17 mouse cellular contexts compared by ENCODE assay signal in genomic region chr5:90507411-90507949, GRCm38 (mm10). TPM values are rescaled to one million over a fixed set of nuclear protein-coding genes. Genes with fewer than 3 reads are reported as not detected.
DNase-seq lines count a peak whose midpoint lies in the region; ATAC-seq and TF ChIP-seq lines count a peak whose summit lies in the region.
"Had no signal": no experiment of that assay in that cellular context is flagged by ENCODE, and none has a peak within 500 bp of the region (broad histone marks: within the 10 kb centered on the region; RNA-seq: fewer than 3 reads in every experiment).

No protein-coding gene starts in this region.

- DNase-seq in hindbrain, embryonic 11.5 days (ENCODE audit: low spot score), result peak; percentile 9
- no peak for DNase-seq in hindbrain, embryonic 10.5 days (ENCODE audit: low spot score)
- DNase-seq in ES-CJ7 (ENCODE audit: low read depth, low spot score), result peak; percentile 16
- peak; percentile 11 for DNase-seq in forebrain, embryonic 14.5 days (ENCODE audit: low spot score)
- peak; percentile 82 for DNase-seq in midbrain, embryonic 11.5 days (ENCODE audit: low spot score, missing footprints)
- DNase-seq in layer of hippocampus, postnatal 10 days (ENCODE audit: low spot score in 2 of 2), result no peak
- no peak for DNase-seq in stomach, postnatal 0 days (ENCODE audit: low spot score)
- no peak for DNase-seq in left cerebral cortex, adult 8-10 months (ENCODE audit: low spot score in 2 of 2)
- DNase-seq: cerebellum, adult 2 months; heart, adult 11 months; heart, postnatal 14 days had no signal

- no peak for TF ChIP-seq EP300 in stomach, postnatal 0 days (optimal IDR thresholded peaks at IDR 0.05)

- no peaks in the 10 kb centered on the region for H3K4me1 ChIP-seq in hindbrain, embryonic 11.5 days (replicated peaks; ENCODE audit: control insufficient read depth, insufficient read depth, low read length)
- no peaks in the 10 kb centered on the region; the same call in 1 of the 2 replicates for H3K4me1 ChIP-seq in hindbrain, embryonic 10.5 days (replicated peaks)
- H3K4me1 ChIP-seq in forebrain, embryonic 14.5 days (ENCODE audit: control insufficient read depth, insufficient read depth, low read length), result no peaks in the 10 kb centered on the region
- H3K4me1 ChIP-seq in midbrain, embryonic 11.5 days (ENCODE audit: control insufficient read depth, insufficient read depth, low read length), result 0 out of 2 replicates have a peak, but pooled peaks cover 2% of the 10 kb centered on the region
- H3K4me1 ChIP-seq in stomach, postnatal 0 days (replicated peaks; ENCODE audit: control insufficient read depth, insufficient read depth), result no peaks in the 10 kb centered on the region
- H3K4me1 ChIP-seq: embryonic facial prominence, embryonic 12.5 days; limb, embryonic 10.5 days had no signal

- H3K9ac ChIP-seq in hindbrain, embryonic 11.5 days (ENCODE audit: low read depth, low read length), result no peak overlapping the region
- H3K9ac ChIP-seq in forebrain, embryonic 14.5 days (ENCODE audit: low read length), result no peak overlapping the region
- no peak overlapping the region for H3K9ac ChIP-seq in midbrain, embryonic 11.5 days (ENCODE audit: low read length)
- no peak overlapping the region for H3K9ac ChIP-seq in stomach, postnatal 0 days (ENCODE audit: low read length)
- H3K9ac ChIP-seq: embryonic facial prominence, embryonic 12.5 days had no signal

- 0 out of 2 replicates have a peak, but pooled peaks have one; percentile 40 for ATAC-seq in hindbrain, embryonic 11.5 days (ENCODE audit: low FRiP score)
- 0 out of 2 replicates have a peak, but pooled peaks have one; percentile 48 for ATAC-seq in forebrain, embryonic 14.5 days
- peak; percentile 50; the same call in 1 of the 2 replicates for ATAC-seq in midbrain, embryonic 11.5 days (ENCODE audit: low FRiP score)
- no peak for ATAC-seq in stomach, postnatal 0 days (ENCODE audit: low FRiP score, low TSS enrichment)

- TF ChIP-seq CTCF in stomach, postnatal 0 days (IDR thresholded peaks at IDR 0.05; ENCODE audit: low read depth), result no peak

- H3K27ac ChIP-seq in hindbrain, embryonic 11.5 days (ENCODE audit: low read depth, low read length), result no peak overlapping the region
- H3K27ac ChIP-seq in hindbrain, embryonic 10.5 days, result no peak overlapping the region
- H3K27ac ChIP-seq in forebrain, embryonic 14.5 days (ENCODE audit: low read depth, low read length), result 0 out of 2 replicates have a peak overlapping the region, but pooled peaks have one; percentile 5
- 0 out of 2 replicates have a peak overlapping the region, but pooled peaks have one; percentile 12 for H3K27ac ChIP-seq in midbrain, embryonic 11.5 days (ENCODE audit: low read depth, low read length)
- H3K27ac ChIP-seq in stomach, postnatal 0 days (replicated peaks), result no peak overlapping the region
- H3K27ac ChIP-seq: embryonic facial prominence, embryonic 12.5 days; layer of hippocampus, adult 2 months; limb, embryonic 10.5 days had no signal

- no peaks in the 10 kb centered on the region for H3K9me3 ChIP-seq in hindbrain, embryonic 11.5 days (ENCODE audit: control insufficient read depth, low read length)
- no peaks in the 10 kb centered on the region for H3K9me3 ChIP-seq in hindbrain, embryonic 10.5 days
- H3K9me3 ChIP-seq in forebrain, embryonic 14.5 days (replicated peaks; ENCODE audit: control insufficient read depth, low read length), result no peaks in the 10 kb centered on the region
- no peaks in the 10 kb centered on the region for H3K9me3 ChIP-seq in midbrain, embryonic 11.5 days (ENCODE audit: control insufficient read depth, low read length)
- no peaks in the 10 kb centered on the region for H3K9me3 ChIP-seq in stomach, postnatal 0 days (ENCODE audit: control insufficient read depth, low read length)
- H3K9me3 ChIP-seq: embryonic facial prominence, embryonic 12.5 days; limb, embryonic 10.5 days had no signal

- H3K4me2 ChIP-seq in hindbrain, embryonic 11.5 days (replicated peaks; ENCODE audit: low read depth, low read length), result no peak overlapping the region
- no peak overlapping the region for H3K4me2 ChIP-seq in forebrain, embryonic 14.5 days (ENCODE audit: low read length)
- no peak overlapping the region for H3K4me2 ChIP-seq in midbrain, embryonic 11.5 days
- no peak overlapping the region for H3K4me2 ChIP-seq in stomach, postnatal 0 days (replicated peaks; ENCODE audit: low read depth)
- H3K4me2 ChIP-seq: embryonic facial prominence, embryonic 12.5 days had no signal

- no peak overlapping the region for H3K4me3 ChIP-seq in hindbrain, embryonic 11.5 days (ENCODE audit: low read depth, low read length)
- no peak overlapping the region for H3K4me3 ChIP-seq in hindbrain, embryonic 10.5 days
- no peak overlapping the region for H3K4me3 ChIP-seq in forebrain, embryonic 14.5 days (ENCODE audit: low read depth, low read length)
- H3K4me3 ChIP-seq in midbrain, embryonic 11.5 days (ENCODE audit: low read depth, low read length), result no peak overlapping the region
- no peak overlapping the region for H3K4me3 ChIP-seq in stomach, postnatal 0 days (ENCODE audit: low read depth, low read length)
- H3K4me3 ChIP-seq: embryonic facial prominence, embryonic 12.5 days; layer of hippocampus, adult 2 months; limb, embryonic 10.5 days had no signal

- 48% methylated on average over 13 of the region's 13 CpGs for whole genome bisulfite sequencing in hindbrain, embryonic 11.5 days
- WGBS in hindbrain, embryonic 10.5 days, result 47% methylated on average over 13 of the region's 13 CpGs
- WGBS in forebrain, embryonic 14.5 days, result 32% methylated on average over 13 of the region's 13 CpGs
- WGBS in midbrain, embryonic 11.5 days, result 52% methylated on average over 13 of the region's 13 CpGs
- WGBS in stomach, postnatal 0 days, result 58% methylated on average over 13 of the region's 13 CpGs

- no peaks in the 10 kb centered on the region for H3K36me3 ChIP-seq in hindbrain, embryonic 11.5 days (ENCODE audit: control insufficient read depth, insufficient read depth, low read length)
- H3K36me3 ChIP-seq in hindbrain, embryonic 10.5 days, result no peaks in the 10 kb centered on the region
- no peaks in the 10 kb centered on the region for H3K36me3 ChIP-seq in forebrain, embryonic 14.5 days (ENCODE audit: control insufficient read depth, insufficient read depth, low read length)
- no peaks in the 10 kb centered on the region for H3K36me3 ChIP-seq in midbrain, embryonic 11.5 days (ENCODE audit: control insufficient read depth, insufficient read depth, low read length)
- no peaks in the 10 kb centered on the region for H3K36me3 ChIP-seq in stomach, postnatal 0 days (ENCODE audit: control insufficient read depth, insufficient read depth, low read length)
- H3K36me3 ChIP-seq: embryonic facial prominence, embryonic 12.5 days; limb, embryonic 10.5 days had no signal

- H3K27me3 ChIP-seq in hindbrain, embryonic 11.5 days (ENCODE audit: control insufficient read depth, insufficient read depth, low read length), result no peaks in the 10 kb centered on the region
- H3K27me3 ChIP-seq in hindbrain, embryonic 10.5 days (ENCODE audit: insufficient read depth, poor library complexity, severe bottlenecking), result no peaks in the 10 kb centered on the region
- H3K27me3 ChIP-seq in forebrain, embryonic 14.5 days (replicated peaks; ENCODE audit: control insufficient read depth, insufficient read depth, low read length), result no peaks in the 10 kb centered on the region
- no peaks in the 10 kb centered on the region for H3K27me3 ChIP-seq in midbrain, embryonic 11.5 days (ENCODE audit: control insufficient read depth, insufficient read depth, low read length)
- H3K27me3 ChIP-seq in stomach, postnatal 0 days (ENCODE audit: control insufficient read depth, insufficient read depth, low read length), result no peaks in the 10 kb centered on the region
- H3K27me3 ChIP-seq: embryonic facial prominence, embryonic 12.5 days had no signal

RNA-seq across cellular contexts. Expression of gene Afm, which starts 11.3 kb away (rescaled TPM):
- polyA plus RNA-seq in hindbrain, embryonic 11.5 days (2014; fragmentation: Nextera tagmentation; extraction: Ambion mirVana), result not detected in 2 replicates
- not detected in 2 replicates for polyA plus RNA-seq in hindbrain, embryonic 10.5 days (2016; fragmentation: Nextera tagmentation; extraction: Ambion mirVana)
- not detected in 2 replicates for polyA plus RNA-seq in forebrain, embryonic 14.5 days (2014; fragmentation: Nextera tagmentation; extraction: Ambion mirVana)
- not detected in 2 replicates for polyA plus RNA-seq in midbrain, embryonic 11.5 days (2014; fragmentation: Nextera tagmentation; extraction: Ambion mirVana)
- total RNA-seq in layer of hippocampus, postnatal 10 days (2021), result not detected
- 2.2 and 2.3 TPM in 2 replicates for polyA plus RNA-seq in stomach, postnatal 0 days (2015; fragmentation: Nextera tagmentation; extraction: Ambion mirVana)
- not detected for total RNA-seq in left cerebral cortex, adult 8-10 months (2022)
- total RNA-seq: heart, postnatal 14 days; layer of hippocampus, adult 2 months; megakaryocyte progenitor cell, adult 5-6 weeks had no signal
- polyA plus RNA-seq: cerebellum, adult 2 months; embryonic facial prominence, embryonic 12.5 days; limb, embryonic 10.5 days; neural tube, embryonic 11.5 days; urinary bladder, adult 2 months had no signal

RNA-seq across cellular contexts. Expression of gene Afp, which starts 16.9 kb away (rescaled TPM):
- polyA plus RNA-seq in hindbrain, embryonic 11.5 days (2014; fragmentation: Nextera tagmentation; extraction: Ambion mirVana), result 2.8 TPM in 1 of 2 replicates, not detected in the other
- polyA plus RNA-seq in hindbrain, embryonic 10.5 days (2016; fragmentation: Nextera tagmentation; extraction: Ambion mirVana), result 0.24 and 0.61 TPM in 2 replicates
- polyA plus RNA-seq in forebrain, embryonic 14.5 days (2014; fragmentation: Nextera tagmentation; extraction: Ambion mirVana), result 0.23 TPM in 1 of 2 replicates, not detected in the other
- not detected in 2 replicates for polyA plus RNA-seq in midbrain, embryonic 11.5 days (2014; fragmentation: Nextera tagmentation; extraction: Ambion mirVana)
- not detected for total RNA-seq in layer of hippocampus, postnatal 10 days (2021)
- polyA plus RNA-seq in stomach, postnatal 0 days (2015; fragmentation: Nextera tagmentation; extraction: Ambion mirVana), result 25.1 and 56.2 TPM in 2 replicates
- under 1 TPM in 3 of 4 experiments, not detected in 1; 0.57 to 0.93 (median 0.60) TPM for total RNA-seq in left cerebral cortex, adult 8-10 months (2022)
- total RNA-seq: heart, postnatal 14 days; layer of hippocampus, adult 2 months had no signal

RNA-seq across cellular contexts. Expression of gene Alb, which starts 46.8 kb away (rescaled TPM):
- 0.53 TPM in 1 of 2 replicates, not detected in the other for polyA plus RNA-seq in hindbrain, embryonic 11.5 days (2014; fragmentation: Nextera tagmentation; extraction: Ambion mirVana)
- polyA plus RNA-seq in hindbrain, embryonic 10.5 days (2016; fragmentation: Nextera tagmentation; extraction: Ambion mirVana), result not detected in 2 replicates
- polyA plus RNA-seq in forebrain, embryonic 14.5 days (2014; fragmentation: Nextera tagmentation; extraction: Ambion mirVana), result not detected in 2 replicates
- not detected in 2 replicates for polyA plus RNA-seq in midbrain, embryonic 11.5 days (2014; fragmentation: Nextera tagmentation; extraction: Ambion mirVana)
- total RNA-seq in layer of hippocampus, postnatal 10 days (2021), result not detected
- polyA plus RNA-seq in stomach, postnatal 0 days (2015; fragmentation: Nextera tagmentation; extraction: Ambion mirVana), result 23.6 and 39.8 TPM in 2 replicates
- under 1 TPM in 1 of 4 experiments, not detected in 3; 0.51 TPM for total RNA-seq in left cerebral cortex, adult 8-10 months (2022)
- total RNA-seq: layer of hippocampus, adult 2 months; megakaryocyte progenitor cell, adult 5-6 weeks had no signal
- polyA plus RNA-seq: limb, embryonic 10.5 days had no signal

RNA-seq across cellular contexts. Expression of gene 5830473C10Rik, which starts 53.4 kb away (rescaled TPM):
- not detected in 2 replicates for polyA plus RNA-seq in hindbrain, embryonic 11.5 days (2014; fragmentation: Nextera tagmentation; extraction: Ambion mirVana)
- polyA plus RNA-seq in hindbrain, embryonic 10.5 days (2016; fragmentation: Nextera tagmentation; extraction: Ambion mirVana), result 0.10 TPM in 1 of 2 replicates, not detected in the other
- not detected in 2 replicates for polyA plus RNA-seq in forebrain, embryonic 14.5 days (2014; fragmentation: Nextera tagmentation; extraction: Ambion mirVana)
- not detected in 2 replicates for polyA plus RNA-seq in midbrain, embryonic 11.5 days (2014; fragmentation: Nextera tagmentation; extraction: Ambion mirVana)
- under 1 TPM in 1 of 2 experiments, not detected in 1; 0.21 TPM for total RNA-seq in layer of hippocampus, postnatal 10 days (2021)
- 0.16 TPM in 1 of 2 replicates, not detected in the other for polyA plus RNA-seq in stomach, postnatal 0 days (2015; fragmentation: Nextera tagmentation; extraction: Ambion mirVana)
- total RNA-seq in left cerebral cortex, adult 8-10 months (2022), result under 1 TPM; 0.14 to 0.49 (median 0.26) TPM
- total RNA-seq: heart, postnatal 14 days; layer of hippocampus, adult 2 months; megakaryocyte progenitor cell, adult 5-6 weeks had no signal
- polyA plus RNA-seq: cerebellum, adult 2 months; limb, embryonic 10.5 days; neural tube, embryonic 11.5 days; urinary bladder, adult 2 months had no signal

Comparison
In these comparisons a context has a peak if more than half of its experiments do, and no peak if none do; other contexts are left out.
1. DNase-seq: peak in hindbrain, embryonic 11.5 days (single experiment), ES-CJ7 (single experiment), forebrain, embryonic 14.5 days (single experiment) and midbrain, embryonic 11.5 days (single experiment); none in hindbrain, embryonic 10.5 days (single experiment), layer of hippocampus, postnatal 10 days (0 of 2), stomach, postnatal 0 days (single experiment) and left cerebral cortex, adult 8-10 months (0 of 2).
2. H3K27ac ChIP-seq: peak in forebrain, embryonic 14.5 days (single experiment) and midbrain, embryonic 11.5 days (single experiment); none in hindbrain, embryonic 11.5 days (single experiment), hindbrain, embryonic 10.5 days (single experiment) and stomach, postnatal 0 days (single experiment).
3. RNA of gene Alb, which starts 46.8 kb away (polyA plus RNA-seq): 23.6 to 39.8 TPM in stomach, postnatal 0 days; not detected in hindbrain, embryonic 10.5 days, not detected in forebrain, embryonic 14.5 days, 0.53 TPM in hindbrain, embryonic 11.5 days and not detected in midbrain, embryonic 11.5 days; every median in the first group is over 10 times any median in the second.